Mouse (Mus musculus): ENCODE measurements around the gene Rapsn. TPM values are rescaled to one million over a fixed set of nuclear protein-coding genes. Genes with fewer than 3 reads are reported as not detected.

The Rapsn gene
- polyA plus RNA-seq, 1 experiment: 0.37 TPM

- TF ChIP-seq GATA1 (IDR thresholded peaks at IDR 0.05; ENCODE audit: low read length): no peak
Observed at GRCm38 (mm10) chr2:91085494-91086391, 50.3 kb downstream of the Rapsn start.

GRCm38 (mm10) chr2:91086392-91087237, 51.2 kb downstream of the Rapsn start:
- no peak for TF ChIP-seq GATA1 (IDR thresholded peaks at IDR 0.05; ENCODE audit: low read length)

DNA sequence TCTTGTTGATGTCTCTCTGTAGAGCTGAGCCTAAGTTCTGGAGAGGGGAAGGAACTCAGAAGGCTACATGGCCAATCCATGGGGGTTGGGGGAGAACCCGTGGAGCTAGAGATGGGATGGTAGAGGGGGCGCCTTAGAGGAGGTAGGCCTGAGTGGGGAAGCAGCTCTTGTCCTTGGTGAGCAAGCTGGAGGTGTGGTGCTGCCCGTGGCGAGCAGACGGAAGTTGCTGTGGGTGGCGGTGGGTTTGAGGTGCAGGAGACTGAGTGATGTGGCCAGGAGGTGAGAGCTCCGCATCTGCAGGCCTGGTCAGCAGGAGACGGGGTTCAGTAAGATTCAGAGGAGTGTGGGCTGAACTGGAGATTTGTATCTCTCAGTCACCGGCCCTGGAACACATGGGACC, 52.0 kb downstream of the Rapsn start:
- no peak for TF ChIP-seq GATA1 (IDR thresholded peaks at IDR 0.05; ENCODE audit: low read length)

GRCm38 (mm10) chr2:91088987-91089386, 53.6 kb downstream of the Rapsn start:
- no peak for TF ChIP-seq GATA1 (IDR thresholded peaks at IDR 0.05; ENCODE audit: low read length)

DNA sequence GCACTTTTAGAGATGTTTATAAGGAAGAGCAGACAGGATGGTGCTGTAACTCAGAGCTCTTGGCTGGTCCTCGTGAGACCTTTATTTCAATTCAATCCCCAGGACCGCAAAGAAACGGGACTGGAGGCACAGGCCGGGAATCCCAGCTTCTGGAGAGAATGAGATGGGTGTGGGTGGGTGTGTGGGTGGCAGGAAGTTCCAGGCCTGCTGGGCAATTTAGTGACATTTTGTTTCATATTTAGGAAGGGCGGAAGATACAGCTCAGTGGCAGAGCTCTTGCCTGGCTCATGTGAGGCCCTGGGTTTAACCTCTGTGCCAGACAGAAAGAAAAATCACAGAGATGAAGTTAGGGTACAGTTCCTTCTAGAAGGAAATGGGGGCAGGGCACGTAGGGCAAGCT, 54.8 kb downstream of the Rapsn start:
- TF ChIP-seq GATA1 (IDR thresholded peaks at IDR 0.05; ENCODE audit: low read length): no peak

DNA sequence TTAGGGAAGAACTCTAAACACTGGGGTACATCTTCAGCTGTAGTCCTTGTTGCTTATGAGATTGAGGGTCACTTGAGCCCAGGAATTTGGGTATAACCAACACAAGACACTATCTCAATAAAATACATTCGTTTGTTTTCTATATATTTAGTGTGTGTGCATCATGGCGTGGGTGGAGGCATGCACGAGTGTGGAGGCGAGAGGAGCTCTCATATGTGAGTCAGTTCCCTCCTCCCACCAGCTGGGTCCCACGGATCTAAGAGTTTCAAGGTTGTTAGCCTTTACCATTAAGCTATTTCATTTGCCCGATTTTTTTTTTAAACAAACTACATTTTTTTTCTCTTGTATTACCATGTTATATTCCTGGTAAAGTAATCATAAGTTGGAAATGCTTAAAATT, 55.4 kb downstream of the Rapsn start:
- no peak for TF ChIP-seq GATA1 (IDR thresholded peaks at IDR 0.05; ENCODE audit: low read length)

Other genes starting within 250 kb of the Rapsn start
- 13.0 and 13.3 TPM in 2 replicates for gene Mtch2, start 188.5 kb upstream of the Rapsn start, polyA plus RNA-seq (2012)
- gene C1qtnf4, start 149.8 kb upstream of the Rapsn start, polyA plus RNA-seq (2012): not detected in 2 replicates
- gene Kbtbd4, start 130.9 kb upstream of the Rapsn start, polyA plus RNA-seq (2012): 1.7 and 6.2 TPM in 2 replicates
- 95.4 and 142 TPM in 2 replicates for gene Ndufs3, start 130.8 kb upstream of the Rapsn start, polyA plus RNA-seq (2012)
- gene Celf1, start 95.2 kb upstream of the Rapsn start, polyA plus RNA-seq (2012): 93.9 and 99.3 TPM in 2 replicates
- 148 and 174 TPM in 2 replicates for gene Psmc3, start 18.4 kb downstream of the Rapsn start, polyA plus RNA-seq (2012)
- 8.1 and 11.5 TPM in 2 replicates for gene Slc39a13, start 34.8 kb downstream of the Rapsn start, polyA plus RNA-seq (2012)
- gene Spi1, start 46.8 kb downstream of the Rapsn start, polyA plus RNA-seq (2012): 33.1 and 50.9 TPM in 2 replicates
- gene Mybpc3, start 82.5 kb downstream of the Rapsn start, polyA plus RNA-seq (2012): not detected in 2 replicates
- 11.5 and 12.1 TPM in 2 replicates for gene Madd, start 148.2 kb downstream of the Rapsn start, polyA plus RNA-seq (2012)
- 0.27 and 0.56 TPM in 2 replicates for gene Nr1h3, start 167.2 kb downstream of the Rapsn start, polyA plus RNA-seq (2012)
- gene Acp2, start 167.3 kb downstream of the Rapsn start, polyA plus RNA-seq (2012): 2.7 and 6.7 TPM in 2 replicates
- gene Ddb2, start 201.4 kb downstream of the Rapsn start, polyA plus RNA-seq (2012): 0.79 and 1.1 TPM in 2 replicates
- gene Pacsin3, start 220.3 kb downstream of the Rapsn start, polyA plus RNA-seq (2012): 0.45 and 0.52 TPM in 2 replicates
- gene Arfgap2, start 229.4 kb downstream of the Rapsn start, polyA plus RNA-seq (2012): 54.8 and 58.0 TPM in 2 replicates